Mouse (Mus musculus) frontal cortex, adult (tissue): ENCODE data around the gene Tbc1d2b.

Experiments
- ATAC-seq: cut with Nextera tagmentation; 2 replicates; pipeline ENCODE4 v1.9.2; 2017; ENCODE audit warnings: mild to moderate bottlenecking, moderate library complexity, mixed read lengths; ENCODE audit not compliant: low TSS enrichment

Tbc1d2b gene

DNA sequence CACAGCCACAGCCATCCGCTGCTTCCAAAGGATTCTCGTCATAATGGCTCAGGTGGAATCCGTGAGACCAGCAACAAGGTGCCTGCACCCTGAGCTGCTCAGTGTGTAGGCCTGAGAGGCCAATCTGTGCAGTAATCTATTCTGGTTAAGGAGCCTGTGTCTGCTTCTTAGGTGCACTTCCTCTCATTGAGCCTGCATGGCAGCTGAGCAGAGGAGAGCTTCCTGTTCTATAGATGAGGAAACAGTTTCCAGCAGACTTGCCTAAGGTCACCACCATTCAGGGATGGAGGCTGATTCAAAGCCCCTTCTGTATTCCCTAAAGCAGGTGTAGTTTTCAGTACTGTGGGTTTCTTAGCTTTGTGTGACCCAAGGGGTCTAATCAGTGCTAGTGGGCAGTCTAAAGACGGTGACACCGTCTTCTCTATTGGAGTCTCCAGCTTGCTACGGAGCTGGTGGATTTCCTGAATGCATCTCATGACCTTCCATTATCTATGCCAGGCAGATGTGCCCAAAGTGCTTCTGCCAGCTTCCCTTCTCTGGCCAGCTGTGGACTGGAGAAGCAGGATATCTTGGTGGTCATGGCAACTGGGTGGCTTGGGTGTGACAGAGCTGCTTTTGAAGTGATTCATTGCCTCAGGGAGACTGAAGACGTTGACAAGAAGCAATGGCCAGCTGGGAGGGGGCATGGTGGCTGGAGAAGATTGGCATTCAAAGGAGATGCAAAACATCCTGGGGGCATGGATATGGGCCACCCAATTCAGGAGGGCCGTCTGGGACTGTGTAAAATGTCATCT lies 97.9 kb downstream of the Tbc1d2b start:
- ATAC-seq: no peak

DNA sequence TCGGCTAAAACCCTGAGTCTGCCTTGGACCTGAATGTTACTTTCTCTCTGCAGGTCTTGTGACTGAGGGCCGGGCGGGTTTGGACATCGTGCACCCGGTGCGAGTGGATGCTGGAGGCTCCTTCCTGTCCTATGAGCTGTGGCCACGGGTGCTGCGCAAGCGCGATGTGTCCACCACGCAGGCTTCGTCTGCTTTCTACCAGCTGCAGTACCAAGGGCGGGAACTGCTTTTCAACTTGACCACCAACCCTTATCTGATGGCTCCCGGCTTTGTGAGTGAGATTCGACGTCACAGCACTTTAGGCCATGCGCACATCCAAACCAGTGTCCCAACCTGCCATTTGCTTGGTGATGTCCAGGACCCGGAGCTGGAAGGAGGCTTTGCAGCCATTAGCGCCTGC lies 99.2 kb downstream of the Tbc1d2b start:
- no peak for ATAC-seq

DNA sequence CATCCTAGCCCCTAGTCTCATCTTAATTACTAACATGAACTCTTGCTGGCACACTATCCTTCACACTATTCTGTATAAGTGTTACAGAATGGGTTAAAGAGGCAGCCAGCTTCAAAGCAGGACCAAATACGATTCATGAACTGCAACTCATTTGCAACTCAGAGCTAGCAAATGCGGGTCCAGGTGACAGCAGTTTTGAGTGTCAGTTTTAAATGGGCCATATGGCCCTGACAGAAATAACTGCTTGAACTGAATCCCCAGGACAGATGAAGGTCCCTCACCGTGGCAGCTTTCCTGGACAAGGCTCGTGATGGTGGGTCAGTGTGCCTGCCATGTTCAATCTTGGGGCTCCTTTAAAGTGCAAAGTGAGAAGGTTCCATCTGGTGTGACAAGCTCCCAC lies 100.6 kb downstream of the Tbc1d2b start:
- no peak for ATAC-seq

DNA sequence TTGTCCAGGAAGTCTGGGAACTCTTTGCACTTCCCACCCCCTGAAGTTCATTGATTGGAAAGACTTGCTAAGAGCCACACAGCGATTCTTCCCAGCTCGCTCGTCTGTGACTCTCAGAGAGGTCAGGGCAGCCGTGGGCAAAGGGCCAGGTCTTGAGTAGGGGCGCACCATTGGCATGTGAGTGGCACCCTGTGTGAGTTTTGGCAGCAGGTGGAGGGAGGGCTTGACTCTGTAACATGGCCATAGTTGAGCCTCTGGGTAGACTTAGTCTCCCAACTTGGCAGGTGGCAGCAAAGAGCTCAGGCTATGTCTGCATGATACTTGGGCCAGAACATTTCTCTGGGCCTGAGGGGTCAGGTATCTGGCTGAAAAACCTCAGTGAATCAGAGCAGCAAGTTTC lies 104.0 kb downstream of the Tbc1d2b start:
- no peak for ATAC-seq

DNA sequence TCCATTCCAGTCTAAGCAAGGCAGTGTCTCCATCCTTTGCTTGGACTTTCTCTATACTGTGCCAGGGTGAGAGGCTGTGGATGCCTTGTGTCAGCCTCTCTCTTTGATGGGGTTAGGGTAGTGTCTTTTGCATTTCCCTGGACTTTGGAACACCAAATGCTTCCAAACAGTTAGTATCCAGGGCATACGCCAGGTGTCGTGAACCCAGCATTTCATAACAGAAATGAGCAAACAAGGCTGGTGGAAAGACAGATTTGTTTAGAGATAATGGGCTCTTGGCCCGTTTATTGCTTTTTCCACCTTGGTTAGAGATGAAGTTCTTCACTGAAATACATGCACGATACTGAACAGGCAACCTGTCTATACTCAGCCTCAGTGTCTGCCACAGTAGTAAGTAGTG lies 105.0 kb downstream of the Tbc1d2b start:
- ATAC-seq: no peak

GRCm38 (mm10) chr9:90164670-90165453 lies 105.7 kb downstream of the Tbc1d2b start:
- ATAC-seq: no peak

DNA sequence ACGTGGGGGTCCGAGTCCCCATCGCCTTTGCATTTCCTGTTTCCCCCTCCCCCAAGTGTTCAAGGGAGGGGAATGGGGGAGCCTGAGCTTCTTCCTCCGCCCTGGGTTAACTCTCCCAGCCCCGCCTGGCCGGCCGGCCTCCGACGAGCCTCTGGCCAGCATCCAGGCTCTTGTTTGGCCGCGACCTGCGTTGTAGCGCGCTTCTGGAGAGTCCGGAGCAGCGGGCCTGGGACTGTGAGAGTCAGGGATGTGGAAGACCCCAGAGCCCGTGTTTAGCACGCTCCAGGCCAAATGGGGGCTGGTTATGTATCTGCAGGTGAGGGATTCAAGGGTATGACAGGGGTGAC lies 106.9 kb downstream of the Tbc1d2b start:
- no peak for ATAC-seq

GRCm38 (mm10) chr9:90162926-90163748 lies 107.5 kb downstream of the Tbc1d2b start, which contains the start of gene Adamts7:
Gene Adamts7 (plus strand): TSS chr9:90163069.
- peak; percentile 80 for ATAC-seq

DNA sequence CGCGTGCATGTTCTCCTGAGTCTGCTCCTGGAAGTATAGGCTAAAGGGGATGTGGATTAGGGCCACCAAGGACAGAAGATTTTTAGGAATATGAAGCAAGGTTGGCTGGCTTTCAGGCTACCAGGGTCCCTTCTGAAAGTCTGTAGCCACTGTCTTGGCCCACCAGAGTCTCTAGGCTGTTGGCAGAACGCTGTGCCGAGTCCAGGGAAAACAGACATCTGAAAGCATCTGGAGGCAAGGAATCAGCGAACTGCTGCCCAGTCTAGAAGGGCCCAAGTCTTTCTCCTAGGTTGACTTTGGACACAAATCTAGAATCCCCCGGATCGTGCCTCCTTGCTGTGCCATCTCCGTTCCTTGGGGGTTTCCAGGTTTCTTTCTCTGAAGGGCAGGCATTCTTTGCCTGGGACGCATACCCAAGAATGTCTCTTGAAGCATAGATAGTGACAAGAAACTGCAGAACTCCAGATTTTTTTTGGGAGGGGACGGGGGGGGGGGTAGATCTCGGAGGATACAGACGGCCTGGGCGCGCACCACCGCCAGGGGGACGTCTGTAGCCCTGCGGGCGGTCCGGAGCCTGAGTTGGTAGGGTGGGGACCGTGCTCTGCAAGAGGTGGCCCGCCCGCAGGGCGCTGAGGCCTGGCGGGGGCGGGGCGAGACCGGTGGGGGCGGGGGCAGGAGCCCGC lies 108.2 kb downstream of the Tbc1d2b start:
- peak; percentile 53 for ATAC-seq
